Mouse (Mus musculus) right cerebral cortex, postnatal 14 days (tissue): ENCODE data around the gene Cybb.
"Not testable (repeated sequence)": the region's sequence is repeated elsewhere in the genome, so short reads cannot be mapped to it uniquely, and the experiment has no call there.

Source experiments
- DNase-seq: peaks from one replicate; pipeline ENCODE4 v3.0.0; 2022

Gene Cybb

GRCm38 (mm10) chrX:9487671-9488070, at the start of gene Cybb:
Gene Cybb, minus strand, starts transcription at chrX:9487771.
- no peak for DNase-seq

- no peak for DNase-seq
Observed at GRCm38 (mm10) chrX:9536881-9537280, 49.3 kb upstream of the Cybb start.

GRCm38 (mm10) chrX:9519969-9520368, 32.4 kb upstream of the Cybb start:
- DNase-seq, result not testable (repeated sequence)

GRCm38 (mm10) chrX:9517531-9517930, 30.0 kb upstream of the Cybb start:
- not testable (repeated sequence) for DNase-seq

GRCm38 (mm10) chrX:9475036-9475435, 12.5 kb downstream of the Cybb start:
- not testable (repeated sequence) for DNase-seq

- no peak for DNase-seq
Observed at GRCm38 (mm10) chrX:9474440-9474839, 13.1 kb downstream of the Cybb start.

- no peak for DNase-seq
Observed at GRCm38 (mm10) chrX:9473768-9474167, 13.8 kb downstream of the Cybb start.

GRCm38 (mm10) chrX:9470811-9471388, 16.7 kb downstream of the Cybb start:
- no peak for DNase-seq

GRCm38 (mm10) chrX:9469100-9469499, 18.5 kb downstream of the Cybb start:
- DNase-seq, result no peak

- no peak for DNase-seq
Observed at GRCm38 (mm10) chrX:9467020-9467419, 20.6 kb downstream of the Cybb start.

- no peak for DNase-seq
Observed at GRCm38 (mm10) chrX:9465890-9466289, 21.7 kb downstream of the Cybb start.

- DNase-seq, result no peak
Observed at GRCm38 (mm10) chrX:9462671-9463070, 24.9 kb downstream of the Cybb start.

GRCm38 (mm10) chrX:9461399-9461798, 26.2 kb downstream of the Cybb start:
- DNase-seq, result no peak

- no peak for DNase-seq
Observed at GRCm38 (mm10) chrX:9460387-9460930, 27.1 kb downstream of the Cybb start.

- no peak for DNase-seq
Observed at GRCm38 (mm10) chrX:9452375-9452774, 35.2 kb downstream of the Cybb start.

GRCm38 (mm10) chrX:9447284-9447683, 40.3 kb downstream of the Cybb start:
- no peak for DNase-seq

- DNase-seq, result no peak
Observed at GRCm38 (mm10) chrX:9441102-9441501, 46.5 kb downstream of the Cybb start.

GRCm38 (mm10) chrX:9440556-9440955, 47.0 kb downstream of the Cybb start:
- DNase-seq, result no peak

GRCm38 (mm10) chrX:9439257-9439656, 48.3 kb downstream of the Cybb start:
- no peak for DNase-seq

- DNase-seq, result no peak
Observed at GRCm38 (mm10) chrX:9413889-9414288, 73.7 kb downstream of the Cybb start.
